Mouse (Mus musculus) ES-E14 (cell line): Measurements from ENCODE around the gene Slc16a3. TPM values are rescaled to one million over a fixed set of nuclear protein-coding genes. Genes with fewer than 3 reads are reported as not detected.

Experiments used
- DNase-seq: peaks from one replicate; pipeline ENCODE4 v3.0.0-alpha.2; 2013; ENCODE audit warnings: low read depth, low spot score
- H3K27ac ChIP-seq: 2 replicates; pipeline ENCODE4 v1.5.1; 2012; ENCODE audit warnings: low read depth, mild to moderate bottlenecking, low read length, moderate library complexity, mixed read lengths; ENCODE audit not compliant: poor library complexity, insufficient read depth, severe bottlenecking
- H3K36me3 ChIP-seq: 2 replicates; pipeline ENCODE4 v1.6.1; 2012; ENCODE audit warnings: mild to moderate bottlenecking, low read length, moderate library complexity, mixed read lengths; ENCODE audit not compliant: control insufficient read depth, poor library complexity, insufficient read depth, severe bottlenecking
- H3K4me1 ChIP-seq, 2 experiments: fragments of 150-350 bp in 1 of 2; sonication (generic) in 1 of 2; 2 replicates each; pipeline ENCODE4 v1.6.1; 2012; ENCODE audit warnings: low read length in 2 of 2, mild to moderate bottlenecking in 1 of 2, mixed read lengths in 1 of 2; ENCODE audit not compliant: control insufficient read depth in 2 of 2, insufficient read depth in 2 of 2, poor library complexity in 1 of 2
- H3K4me3 ChIP-seq, 2 experiments: fragments of 150-350 bp in 1 of 2; sonication (generic) in 1 of 2; 2 replicates each; pipeline ENCODE4 v1.5.1; 2012; ENCODE audit warnings: low read length in 2 of 2, low read depth in 1 of 2, mild to moderate bottlenecking in 1 of 2, mixed read lengths in 1 of 2; ENCODE audit not compliant: insufficient read depth in 1 of 2, poor library complexity in 1 of 2, severe bottlenecking in 1 of 2
- H3K9ac ChIP-seq: 2 replicates; pipeline ENCODE4 v1.6.1; 2012; ENCODE audit warnings: low read depth, mild to moderate bottlenecking, low read length, mixed read lengths; ENCODE audit not compliant: poor library complexity, insufficient read depth, severe bottlenecking
- H3K9me3 ChIP-seq: fragments of 150-350 bp; sonication (generic); 2 replicates; pipeline ENCODE4 v1.6.1; 2012; ENCODE audit warnings: low read depth, mild to moderate bottlenecking, low read length; ENCODE audit not compliant: control insufficient read depth, insufficient read depth
- CHD2 ChIP-seq: IDR thresholded peaks from 2 replicates; pipeline ENCODE4 v1.6.1; 2014; ENCODE audit warnings: mild to moderate bottlenecking, low read depth, low read length, inconsistent platforms
- HCFC1 ChIP-seq: IDR thresholded peaks from 2 replicates; pipeline ENCODE4 v1.6.1; 2012; ENCODE audit warnings: low read length, inconsistent platforms, borderline replicate concordance; ENCODE audit not compliant: insufficient read depth
- MAFK ChIP-seq: IDR thresholded peaks from 2 replicates; pipeline ENCODE4 v1.6.1; 2014; ENCODE audit warnings: mild to moderate bottlenecking, low read depth, low read length, inconsistent platforms; ENCODE audit not compliant: insufficient read depth
- ZC3H11A ChIP-seq: IDR thresholded peaks from 2 replicates; pipeline ENCODE4 v1.6.1; 2012; ENCODE audit warnings: low read depth, mild to moderate bottlenecking, inconsistent platforms, low read length, borderline replicate concordance
- ZNF384 ChIP-seq: IDR thresholded peaks from 2 replicates; pipeline ENCODE4 v1.6.1; 2012; ENCODE audit warnings: low read depth, low read length, inconsistent platforms
- in situ Hi-C, 2 experiments: fragments of 600-800 bp; cut with MboI; formaldehyde crosslinking; loops; one replicate each; pipeline ENCODE4 v1.15.1; 2025; ENCODE audit warnings: low sequenced_read_pairs in 2 of 2, inconsistent platforms in 1 of 2; ENCODE audit not compliant: unreplicated experiment in 2 of 2
- total RNA-seq: library from RNA; depleted of rRNA; stranded (reverse); fragments of 300-350 nt; gene quantifications from 2 replicates; pipeline ENCODE4 v1.2.3, GENCODE M21; 2012

The Slc16a3 gene
- total RNA-seq, 1 experiment = 261 TPM

DNA sequence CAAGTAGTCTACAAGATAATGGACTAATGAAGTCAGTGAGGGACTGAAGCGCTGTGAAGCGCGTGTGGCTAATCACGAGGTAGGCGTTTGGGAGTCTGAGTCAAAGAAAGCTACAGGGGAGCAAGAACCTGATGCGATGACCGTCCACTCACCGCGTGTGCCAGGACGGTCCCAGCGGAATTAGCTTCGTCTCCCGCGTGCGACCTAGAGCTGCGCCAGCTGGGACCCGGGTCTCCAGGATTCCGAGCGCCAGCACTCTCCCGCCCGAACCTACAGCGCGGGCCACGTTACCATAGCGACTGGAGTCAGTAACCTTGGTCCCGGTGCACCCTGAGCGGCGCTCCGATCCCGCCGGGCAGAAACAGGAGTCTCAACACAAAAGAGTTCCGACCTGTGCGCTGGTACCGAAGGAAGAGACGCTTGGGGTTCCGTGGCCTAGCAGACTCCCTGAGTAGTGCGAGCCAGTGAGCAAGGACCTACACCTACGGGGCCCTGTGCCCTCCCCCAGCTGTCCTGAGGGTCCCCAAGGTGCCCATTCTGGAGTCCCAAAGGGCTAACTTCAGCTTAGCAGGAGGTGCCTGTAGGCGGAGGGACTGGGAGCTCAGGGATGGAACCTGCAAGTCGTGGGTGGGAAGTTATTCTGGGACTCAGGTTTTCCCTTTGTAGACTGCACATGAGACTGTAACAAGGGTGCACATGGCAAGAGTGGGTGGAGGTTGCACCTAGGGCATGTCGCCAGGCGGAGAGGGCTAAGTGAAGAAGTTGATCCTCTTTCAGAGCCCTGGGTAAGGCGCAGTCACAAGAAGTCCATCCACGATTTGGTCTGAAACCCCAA is 15.5 kb upstream of the Slc16a3 start, which contains the start of gene Ccdc57:
Gene Ccdc57 (minus strand): TSS at position 309 of the 835 bp plus-strand sequence.
- no peak within 1 kb of the TSS for H3K27ac ChIP-seq
- no peak for TF ChIP-seq CHD2
- TF ChIP-seq ZC3H11A = no peak
- peak; percentile 92 for TF ChIP-seq HCFC1
- TF ChIP-seq ZNF384 = no peak
- TF ChIP-seq MAFK = no peak
- H3K4me3 ChIP-seq = peak within 1 kb of the TSS; percentile 60 to 74
- no peaks in the 10 kb centered on the region for H3K9me3 ChIP-seq
- no peaks in the 10 kb centered on the region for H3K4me1 ChIP-seq
- no peaks in the 10 kb centered on the region; the same call in 1 of the 2 replicates for H3K36me3 ChIP-seq
- in situ Hi-C loops = no loop called here
- peak; percentile 89 for DNase-seq
- H3K9ac ChIP-seq = peak within 1 kb of the TSS; percentile 79

DNA sequence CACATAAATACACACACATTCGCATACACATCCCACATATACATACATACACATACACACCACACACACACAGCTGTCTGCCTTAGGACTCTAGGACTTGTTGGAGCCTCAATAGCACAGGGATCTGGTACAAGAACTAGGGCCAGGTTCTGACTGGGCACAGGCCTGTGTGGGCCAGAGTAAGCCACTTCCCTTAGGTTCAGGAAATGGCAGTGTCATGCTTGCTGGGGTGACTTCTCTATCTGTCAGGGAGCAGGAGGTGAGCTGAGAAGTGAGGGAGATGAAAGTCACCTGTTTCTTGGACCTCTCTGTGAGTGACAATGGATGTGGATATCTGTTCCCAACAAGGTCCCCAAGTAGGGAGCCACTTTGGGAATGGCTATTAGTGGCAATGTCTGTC is 10.3 kb upstream of the Slc16a3 start:
- H3K4me3 ChIP-seq = no peak overlapping the region
- no peak overlapping the region for H3K9ac ChIP-seq
- H3K36me3 ChIP-seq = no peaks in the 10 kb centered on the region
- no peak overlapping the region for H3K27ac ChIP-seq
- DNase-seq = no peak
- no peaks in the 10 kb centered on the region for H3K9me3 ChIP-seq
- H3K4me1 ChIP-seq = peaks cover 0 to 11% of the 10 kb centered on the region in 2 experiments; a peak in 1 of 4 replicates
- TF ChIP-seq ZC3H11A (no peak), ZNF384 (no peak), HCFC1 (no peak), CHD2 (no peak), MAFK (no peak)
- in situ Hi-C loops = no loop called here

DNA sequence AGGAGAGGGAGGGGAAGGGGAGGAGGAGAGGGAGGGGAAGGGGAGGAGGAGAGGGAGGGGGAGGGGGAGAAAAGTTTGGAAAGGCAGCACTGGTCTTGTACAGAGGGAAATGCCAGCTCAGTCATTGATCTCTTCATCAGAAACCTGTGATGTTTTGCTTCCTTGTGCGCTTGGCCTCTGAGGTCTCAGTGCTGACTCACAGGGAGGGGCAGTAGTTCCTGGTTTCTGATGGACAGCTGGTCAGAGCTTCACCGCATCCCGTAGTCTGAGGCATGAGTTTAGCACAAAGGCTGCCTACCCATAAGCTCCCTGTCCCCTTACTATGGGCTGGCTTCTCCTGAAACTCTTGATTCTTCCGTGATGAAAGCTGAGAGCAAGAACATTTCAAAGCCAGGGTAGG is 9.5 kb upstream of the Slc16a3 start:
- H3K9me3 ChIP-seq = no peaks in the 10 kb centered on the region
- in situ Hi-C loops = no loop called here
- no peak for DNase-seq

GRCm38 (mm10) chr11:120939712-120940341 is 8.5 kb upstream of the Slc16a3 start:
- DNase-seq = no peak
- no peaks in the 10 kb centered on the region for H3K36me3 ChIP-seq
- H3K9ac ChIP-seq = no peak overlapping the region
- in situ Hi-C loops = no loop called here
- no peak overlapping the region for H3K4me3 ChIP-seq
- no peak overlapping the region for H3K27ac ChIP-seq
- peaks cover 0 to 19% of the 10 kb centered on the region in 2 experiments; a peak in 1 of 4 replicates for H3K4me1 ChIP-seq
- no peaks in the 10 kb centered on the region for H3K9me3 ChIP-seq
- TF ChIP-seq HCFC1 (no peak), CHD2 (no peak), ZNF384 (no peak), ZC3H11A (no peak), MAFK (no peak)

More for the DNA sequence above, 9.5 kb upstream of the Slc16a3 start:
- Histone ChIP-seq H3K9ac (no peak overlapping the region), H3K4me3 (no peak overlapping the region), H3K36me3 (no peaks in the 10 kb centered on the region), H3K27ac (no peak overlapping the region), H3K4me1 (peaks cover 0 to 16% of the 10 kb centered on the region in 2 experiments; a peak in 1 of 4 replicates)
- no peak for TF ChIP-seq CHD2
- no peak for TF ChIP-seq HCFC1
- TF ChIP-seq MAFK = no peak
- no peak for TF ChIP-seq ZNF384
- no peak for TF ChIP-seq ZC3H11A
